8 mouse cellular contexts compared by ENCODE assay signal in the genomic region with DNA sequence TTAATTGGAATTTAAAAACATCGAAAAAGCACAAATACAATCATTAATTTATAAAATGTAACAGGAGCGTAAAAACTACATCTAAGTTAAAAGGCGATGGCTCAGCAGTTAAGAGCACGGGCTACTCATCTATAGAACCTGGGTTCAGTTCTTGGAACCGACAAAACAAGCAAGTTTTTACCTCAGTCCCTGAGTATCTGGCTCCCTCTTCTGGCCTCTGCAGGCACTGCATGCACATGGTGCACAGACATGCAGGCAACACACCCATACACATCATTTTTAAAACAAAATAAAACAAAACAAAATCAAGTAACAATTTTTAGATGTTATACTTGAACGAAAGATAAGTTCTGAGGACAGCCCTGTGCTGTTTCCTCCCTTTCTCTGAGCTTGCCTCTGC.
A peak's percentile ranks its signal among the peaks of the same experiment; 100 is the strongest.
DNase-seq lines count a peak whose midpoint lies in the region; ATAC-seq and TF ChIP-seq lines count a peak whose summit lies in the region.

No protein-coding gene starts in this region.

- DNase-seq in cerebellum, postnatal 10 days = peak; percentile 58 to 71
- DNase-seq in limb, embryonic 11.5 days (ENCODE audit: low spot score) = peak; percentile 34
- DNase-seq in limb, embryonic 10.5 days (ENCODE audit: low spot score) = no peak
- peak; percentile 45 for DNase-seq in WW6 (ENCODE audit: low read depth, low spot score)
- no peak for DNase-seq in Muller cell, postnatal 12 days (ENCODE audit: inconsistent ontology term)

- no peak for ATAC-seq in cerebellum, adult (ENCODE audit: insufficient number of reproducible peaks, low FRiP score, low TSS enrichment)
- no peak for ATAC-seq in limb, embryonic 11.5 days (ENCODE audit: insufficient number of reproducible peaks, low FRiP score, low TSS enrichment, low read depth)
- no peak for ATAC-seq in kidney, embryonic 15.5 days (replicated peaks; ENCODE audit: low FRiP score)

- no peak for TF ChIP-seq POLR2A in small intestine, adult 2 months (IDR thresholded peaks at IDR 0.05; ENCODE audit: low read depth, low read length)

- H3K36me3 ChIP-seq in limb, embryonic 11.5 days (ENCODE audit: control insufficient read depth, insufficient read depth, low read length) = no peaks in the 10 kb centered on the region
- H3K36me3 ChIP-seq in limb, embryonic 10.5 days = peaks cover 5% of the 10 kb centered on the region; the same call in 1 of the 2 replicates
- no peaks in the 10 kb centered on the region for H3K36me3 ChIP-seq in small intestine, adult 2 months (ENCODE audit: control insufficient read depth, insufficient read depth, low read length)
- peaks cover 13% of the 10 kb centered on the region for H3K36me3 ChIP-seq in kidney, embryonic 15.5 days

- no peaks in the 10 kb centered on the region for H3K4me1 ChIP-seq in limb, embryonic 11.5 days (ENCODE audit: control insufficient read depth, insufficient read depth, low read length)
- H3K4me1 ChIP-seq in limb, embryonic 10.5 days = no peaks in the 10 kb centered on the region
- H3K4me1 ChIP-seq in small intestine, adult 2 months (ENCODE audit: control insufficient read depth, insufficient read depth, insufficient read length, low read length) = no peaks in the 10 kb centered on the region
- H3K4me1 ChIP-seq in kidney, embryonic 15.5 days = no peaks in the 10 kb centered on the region

- peak; percentile 39; the same call in 1 of the 2 replicates for TF ChIP-seq CTCF in small intestine, adult 2 months (IDR thresholded peaks at IDR 0.05; ENCODE audit: extremely low read depth, insufficient read length, insufficient replicate concordance, low read depth, low read length)

- no peaks in the 10 kb centered on the region for H3K27me3 ChIP-seq in limb, embryonic 11.5 days (ENCODE audit: control insufficient read depth, insufficient read depth, low read length)
- no peaks in the 10 kb centered on the region for H3K27me3 ChIP-seq in limb, embryonic 10.5 days (ENCODE audit: low read depth, poor library complexity, severe bottlenecking)
- no peaks in the 10 kb centered on the region for H3K27me3 ChIP-seq in small intestine, adult 2 months (ENCODE audit: control insufficient read depth, insufficient read depth, low read length)
- H3K27me3 ChIP-seq in kidney, embryonic 15.5 days = no peaks in the 10 kb centered on the region

- no peak overlapping the region for H3K4me2 ChIP-seq in limb, embryonic 11.5 days (ENCODE audit: low read depth, severe bottlenecking)
- H3K4me2 ChIP-seq in kidney, embryonic 15.5 days = no peak overlapping the region

- H3K4me3 ChIP-seq in limb, embryonic 11.5 days (ENCODE audit: low read depth, low read length) = no peak overlapping the region
- H3K4me3 ChIP-seq in limb, embryonic 10.5 days = no peak overlapping the region
- H3K4me3 ChIP-seq in small intestine, adult 2 months (ENCODE audit: low read depth, low read length) = no peak overlapping the region
- no peak overlapping the region for H3K4me3 ChIP-seq in kidney, embryonic 15.5 days (replicated peaks)

- H3K9ac ChIP-seq in limb, embryonic 11.5 days (ENCODE audit: low read length) = no peak overlapping the region
- no peak overlapping the region for H3K9ac ChIP-seq in kidney, embryonic 15.5 days

- no peaks in the 10 kb centered on the region for H3K9me3 ChIP-seq in limb, embryonic 11.5 days (ENCODE audit: control insufficient read depth, low read length)
- H3K9me3 ChIP-seq in limb, embryonic 10.5 days (replicated peaks) = no peaks in the 10 kb centered on the region
- H3K9me3 ChIP-seq in kidney, embryonic 15.5 days (replicated peaks) = no peaks in the 10 kb centered on the region

- H3K27ac ChIP-seq in limb, embryonic 11.5 days (replicated peaks; ENCODE audit: low read depth, low read length) = no peak overlapping the region
- H3K27ac ChIP-seq in limb, embryonic 10.5 days = no peak overlapping the region
- no peak overlapping the region for H3K27ac ChIP-seq in small intestine, adult 2 months (ENCODE audit: insufficient read depth, low read depth, low read length)
- no peak overlapping the region for H3K27ac ChIP-seq in kidney, embryonic 15.5 days

- 95% methylated on average over 6 of the region's 6 CpGs for WGBS in limb, embryonic 11.5 days
- WGBS in limb, embryonic 10.5 days = 89% methylated on average over 6 of the region's 6 CpGs
- WGBS in small intestine, adult 2 months = 98% methylated on average over 6 of the region's 6 CpGs
- WGBS in kidney, embryonic 15.5 days = 95% methylated on average over 6 of the region's 6 CpGs

Comparison
In these comparisons a context has a peak if more than half of its experiments do, and no peak if none do; other contexts are left out.
1. DNase-seq: peak in cerebellum, postnatal 10 days (2 of 2), limb, embryonic 11.5 days (single experiment) and WW6 (single experiment); none in limb, embryonic 10.5 days (single experiment) and Muller cell, postnatal 12 days (single experiment).